Mouse (Mus musculus) ES-E14 (cell line): Measurements from ENCODE around the gene Ano10.
"Not testable (repeated sequence)": the region's sequence is repeated elsewhere in the genome, so short reads cannot be mapped to it uniquely, and the experiment has no call there.

Experiments used
- HCFC1 ChIP-seq: IDR thresholded peaks from 2 replicates; pipeline ENCODE4 v1.6.1; 2012; ENCODE audit warnings: low read length, inconsistent platforms, borderline replicate concordance; ENCODE audit not compliant: insufficient read depth
- MAFK ChIP-seq: IDR thresholded peaks from 2 replicates; pipeline ENCODE4 v1.6.1; 2014; ENCODE audit warnings: mild to moderate bottlenecking, low read depth, low read length, inconsistent platforms; ENCODE audit not compliant: insufficient read depth
- ZC3H11A ChIP-seq: IDR thresholded peaks from 2 replicates; pipeline ENCODE4 v1.6.1; 2012; ENCODE audit warnings: low read depth, mild to moderate bottlenecking, inconsistent platforms, low read length, borderline replicate concordance
- ZNF384 ChIP-seq: IDR thresholded peaks from 2 replicates; pipeline ENCODE4 v1.6.1; 2012; ENCODE audit warnings: low read depth, low read length, inconsistent platforms

GRCm38 (mm10) chr9:122167719-122168118 is 126.5 kb downstream of the Ano10 start:
- not testable (repeated sequence) for TF ChIP-seq ZC3H11A, HCFC1, ZNF384, MAFK
